Mouse (Mus musculus) spleen, adult 18-20 months (tissue): ENCODE data around the gene Hhipl1.

ENCODE experiments used
- DNase-seq, 2 experiments: peaks; one replicate each; pipeline ENCODE4 v3.0.0; 2022; ENCODE audit warnings: mixed read lengths in 2 of 2

Hhipl1 gene

DNA sequence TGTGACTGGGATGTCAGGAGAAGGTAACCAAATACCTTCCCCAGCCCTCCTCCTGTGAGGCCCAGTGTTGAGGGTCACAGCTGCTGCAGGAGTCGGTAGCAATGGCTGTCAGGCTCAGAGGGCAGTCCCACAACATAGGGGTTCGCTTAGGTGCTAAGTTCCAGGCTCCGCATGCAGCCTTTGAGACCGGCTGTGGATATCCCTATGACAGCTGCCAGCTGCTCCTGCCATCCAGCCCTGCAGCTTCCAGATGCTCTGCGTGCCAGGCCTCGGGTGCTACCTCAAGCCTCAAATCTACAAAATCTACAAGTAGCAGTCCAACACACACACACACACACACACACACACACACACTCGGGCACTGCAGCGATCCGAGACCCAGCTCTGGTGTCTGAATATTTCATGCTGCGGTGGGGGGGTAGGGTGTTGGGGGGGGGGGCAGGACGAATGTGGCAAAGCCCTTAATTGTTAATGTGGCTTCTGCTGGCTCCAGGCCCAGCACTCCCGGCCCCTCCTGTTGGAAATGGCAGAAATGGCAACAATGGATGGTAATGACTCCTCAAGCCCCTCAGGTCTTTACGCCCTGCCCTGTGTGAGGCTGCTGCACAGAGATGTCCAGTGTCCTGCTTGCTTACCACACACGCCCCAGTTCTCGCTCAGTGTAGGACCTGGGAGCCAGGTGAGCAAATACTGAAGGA lies 27.7 kb upstream of the Hhipl1 start:
- DNase-seq: no peak

DNA sequence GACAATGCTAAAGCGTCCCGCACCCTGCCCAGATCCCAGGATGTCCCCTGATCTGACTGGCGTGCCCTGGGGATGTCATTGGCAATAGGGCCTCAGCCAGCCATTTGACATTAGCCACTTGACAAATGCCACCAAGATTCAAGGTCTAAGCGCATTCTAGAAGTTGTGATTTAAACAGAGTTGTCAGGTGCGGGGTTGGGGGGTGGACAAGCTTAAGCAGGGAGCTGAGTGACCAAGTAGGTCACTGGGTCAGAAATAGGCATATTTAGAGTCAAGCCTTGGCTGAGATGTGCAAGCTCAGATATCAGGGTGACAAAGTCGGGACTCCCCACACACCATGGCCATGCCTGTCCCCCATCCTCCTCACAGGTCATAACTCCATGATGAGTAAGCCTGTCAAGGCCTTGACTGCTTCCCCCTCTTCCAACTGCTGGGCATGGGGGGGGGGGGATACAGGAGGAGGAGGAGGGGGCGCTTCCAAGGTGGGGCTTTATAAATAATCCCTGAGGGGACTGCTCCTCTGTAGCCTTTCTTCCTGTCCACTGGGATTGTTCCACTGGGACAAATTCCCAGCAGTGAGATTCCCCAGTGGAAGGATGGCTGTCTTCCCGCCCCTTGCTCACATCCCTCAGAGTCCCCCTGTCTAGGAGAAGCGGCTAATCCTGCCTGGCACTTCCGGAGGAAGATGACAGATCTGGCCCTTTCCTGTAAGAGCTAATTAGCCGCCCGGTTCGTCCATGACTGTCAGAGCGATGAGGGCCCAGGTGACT lies 21.4 kb upstream of the Hhipl1 start:
- no peak for DNase-seq

DNA sequence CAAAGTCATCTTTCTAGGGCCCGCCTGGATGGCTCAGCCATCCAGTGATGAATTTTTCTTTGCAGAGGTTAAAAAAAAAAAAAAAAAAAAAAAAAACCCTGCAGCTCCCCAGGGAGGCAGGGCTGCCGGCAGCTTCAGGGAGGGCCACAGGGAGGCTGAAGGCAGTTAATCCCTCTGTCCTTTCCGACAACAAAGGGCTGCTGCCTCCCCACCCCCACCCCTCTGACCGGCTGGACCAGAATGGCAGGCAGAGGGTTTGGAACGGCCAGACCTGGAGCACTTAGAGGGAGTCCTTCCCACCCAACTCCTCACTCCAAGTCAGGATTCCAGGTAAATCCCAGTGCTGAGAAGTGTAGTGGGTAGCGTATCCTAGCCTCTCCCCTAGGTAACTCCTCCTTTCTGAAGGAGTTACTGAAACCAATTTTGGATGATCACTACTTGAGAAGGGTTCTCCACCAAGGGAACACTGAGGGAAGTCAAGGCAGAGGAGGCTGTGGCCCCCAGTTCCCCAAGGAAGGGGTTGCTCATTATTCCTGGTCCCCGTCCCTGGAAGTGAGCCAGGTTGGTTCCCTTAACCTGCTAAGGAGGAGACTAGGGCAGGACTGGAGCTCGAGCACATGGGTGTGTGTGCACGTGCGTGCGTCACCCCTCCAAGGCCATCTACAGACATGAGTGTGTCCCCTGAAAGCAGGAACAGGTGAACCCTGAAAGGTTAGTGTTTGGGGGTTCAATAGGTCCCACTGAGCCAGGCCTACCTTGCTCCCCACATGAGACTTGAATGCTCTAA lies 20.7 kb upstream of the Hhipl1 start:
- DNase-seq: no peak

GRCm38 (mm10) chr12:108286381-108286780 lies 19.7 kb upstream of the Hhipl1 start:
- no peak for DNase-seq

- DNase-seq: no peak
Observed at GRCm38 (mm10) chr12:108287011-108287410, 19.1 kb upstream of the Hhipl1 start.

DNA sequence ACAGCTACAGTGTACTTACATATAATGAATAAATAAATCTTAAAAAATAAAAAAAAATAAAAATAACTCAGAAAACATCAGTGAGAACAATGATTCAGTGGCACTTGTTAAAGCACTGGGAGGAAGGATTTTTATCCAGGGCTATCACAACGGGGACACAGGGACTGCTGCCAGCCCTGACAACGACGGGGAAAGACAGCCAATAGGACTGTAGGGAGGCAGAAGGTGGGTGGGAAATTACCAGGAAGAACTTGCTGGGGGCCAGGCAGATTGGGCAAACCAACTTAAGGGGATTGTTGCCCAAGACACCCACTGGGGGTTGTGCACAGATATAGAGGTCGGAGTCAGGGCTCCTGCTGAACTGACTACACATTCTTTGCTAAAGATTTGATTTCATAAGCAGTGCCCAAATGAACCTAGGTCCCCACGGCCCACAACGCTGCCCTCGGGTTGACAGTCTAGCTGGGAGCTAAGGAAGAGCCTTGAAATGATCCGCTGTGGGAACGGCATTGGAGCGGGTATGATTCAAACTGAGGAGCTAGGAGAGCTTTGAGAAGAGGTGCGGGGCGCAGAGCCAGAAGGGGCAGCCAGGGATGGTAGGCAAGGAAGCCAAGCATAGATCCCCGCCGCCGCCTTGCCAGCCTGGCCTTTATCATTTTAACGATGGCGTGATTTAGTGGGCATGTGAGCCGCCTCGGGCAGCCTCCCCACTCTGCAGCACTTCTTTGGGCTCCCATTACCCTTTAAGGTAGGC lies 17.8 kb upstream of the Hhipl1 start:
- DNase-seq: no peak

GRCm38 (mm10) chr12:108292419-108292818 lies 13.7 kb upstream of the Hhipl1 start:
- DNase-seq: no peak

- peak; percentile 19 to 50 for DNase-seq
Observed at GRCm38 (mm10) chr12:108292957-108293356, 13.1 kb upstream of the Hhipl1 start.

GRCm38 (mm10) chr12:108294620-108295019 lies 11.4 kb upstream of the Hhipl1 start:
- no peak for DNase-seq

DNA sequence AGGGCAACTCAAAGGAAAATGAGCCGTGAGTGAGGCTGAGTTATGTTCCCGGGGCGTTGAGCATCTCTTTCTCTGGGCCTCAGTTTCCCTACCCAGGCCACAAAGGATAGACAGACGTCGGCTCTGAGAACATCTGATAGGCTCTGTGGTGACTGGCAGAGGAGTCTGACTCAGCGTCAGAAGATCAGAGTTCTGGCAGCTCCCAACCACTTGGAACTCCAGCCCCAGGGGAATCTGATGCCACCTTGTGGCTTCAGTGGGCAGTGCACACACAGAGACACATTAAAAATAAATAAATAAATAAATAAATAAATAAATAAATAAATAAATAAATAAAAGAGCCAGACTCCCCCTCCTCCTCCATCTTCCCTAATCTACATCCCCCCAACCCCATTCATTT lies 9.0 kb upstream of the Hhipl1 start:
- DNase-seq: no peak

DNA sequence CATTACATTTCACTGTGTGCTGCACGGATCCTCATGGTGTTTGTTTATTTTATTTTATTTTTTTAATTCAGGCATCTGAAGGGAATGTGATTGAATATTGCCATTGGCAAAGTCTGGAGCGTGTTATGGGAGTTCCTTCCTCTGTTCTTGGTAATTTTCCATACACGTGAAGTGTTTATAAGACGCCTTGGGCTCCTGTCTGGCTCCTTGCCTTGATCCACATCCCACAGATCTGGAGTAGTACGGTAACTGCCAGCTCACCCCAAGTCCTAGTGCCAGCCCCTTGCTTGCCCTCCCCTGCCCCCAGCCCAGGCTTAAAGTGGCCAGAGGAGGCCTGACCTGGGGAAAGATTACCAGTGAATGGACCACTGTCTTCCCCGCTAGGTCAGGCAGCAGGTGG lies 5.1 kb upstream of the Hhipl1 start:
- no peak for DNase-seq

GRCm38 (mm10) chr12:108303778-108304365 lies 2.2 kb upstream of the Hhipl1 start:
- DNase-seq: no peak

- no peak for DNase-seq
Observed at GRCm38 (mm10) chr12:108305172-108305571, 898 bp upstream of the Hhipl1 start.

DNA sequence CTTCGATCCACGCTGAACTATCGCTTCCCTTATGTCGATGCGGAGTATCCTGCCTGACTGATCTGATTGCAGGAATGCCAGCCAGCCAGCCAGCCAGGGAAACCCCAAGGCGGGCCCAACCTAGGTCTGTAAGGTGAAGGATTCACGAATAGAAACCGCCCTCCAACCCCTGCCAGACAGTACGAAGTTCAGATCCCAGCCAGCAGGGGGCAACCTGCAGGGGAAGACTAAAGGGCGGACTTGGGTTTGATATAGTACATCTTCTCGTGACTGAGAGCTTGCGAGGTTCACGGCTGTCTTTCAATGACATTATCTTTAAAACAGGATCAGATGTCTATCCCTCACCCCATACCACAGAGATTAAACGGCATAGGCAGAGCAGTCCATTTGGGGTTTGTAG lies 1.5 kb downstream of the Hhipl1 start:
- peak in 1 of 2 experiments; percentile 36 for DNase-seq

GRCm38 (mm10) chr12:108308363-108308856 lies 2.3 kb downstream of the Hhipl1 start:
- no peak for DNase-seq

DNA sequence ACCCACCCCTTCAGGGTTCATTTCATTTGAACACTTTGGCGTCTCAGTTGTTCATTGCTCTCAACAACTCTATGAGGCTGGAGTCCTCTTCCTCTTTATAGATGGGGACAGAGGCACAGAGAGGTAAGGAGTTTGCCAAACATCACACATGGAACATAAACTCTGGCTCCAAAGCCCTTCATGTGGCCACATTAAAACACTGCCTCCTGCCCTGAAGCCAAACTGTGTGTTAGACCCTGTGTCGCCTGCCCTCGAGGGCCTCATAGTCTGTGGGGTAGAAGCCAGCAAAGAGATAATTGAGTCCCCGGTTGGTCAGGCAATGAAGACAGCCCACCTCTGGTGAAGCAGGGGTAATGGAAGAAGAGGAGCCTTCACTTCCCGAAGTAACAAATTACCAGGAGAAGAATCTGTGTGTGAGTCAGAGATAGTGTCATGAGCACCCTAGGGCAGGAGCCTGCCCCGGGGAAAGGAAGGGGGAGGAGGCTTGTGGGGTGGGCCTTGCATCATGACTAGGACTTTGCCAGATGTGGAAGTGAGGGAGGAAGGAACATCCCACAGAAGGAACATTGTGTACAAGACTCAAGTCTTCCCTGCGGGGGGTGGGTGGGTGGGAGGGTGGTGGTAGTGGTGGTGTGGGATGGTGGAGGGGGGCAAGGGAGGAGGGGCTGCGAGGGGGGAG lies 3.2 kb downstream of the Hhipl1 start:
- no peak for DNase-seq

- DNase-seq: no peak
Observed at GRCm38 (mm10) chr12:108310041-108310440, 4.0 kb downstream of the Hhipl1 start.

DNA sequence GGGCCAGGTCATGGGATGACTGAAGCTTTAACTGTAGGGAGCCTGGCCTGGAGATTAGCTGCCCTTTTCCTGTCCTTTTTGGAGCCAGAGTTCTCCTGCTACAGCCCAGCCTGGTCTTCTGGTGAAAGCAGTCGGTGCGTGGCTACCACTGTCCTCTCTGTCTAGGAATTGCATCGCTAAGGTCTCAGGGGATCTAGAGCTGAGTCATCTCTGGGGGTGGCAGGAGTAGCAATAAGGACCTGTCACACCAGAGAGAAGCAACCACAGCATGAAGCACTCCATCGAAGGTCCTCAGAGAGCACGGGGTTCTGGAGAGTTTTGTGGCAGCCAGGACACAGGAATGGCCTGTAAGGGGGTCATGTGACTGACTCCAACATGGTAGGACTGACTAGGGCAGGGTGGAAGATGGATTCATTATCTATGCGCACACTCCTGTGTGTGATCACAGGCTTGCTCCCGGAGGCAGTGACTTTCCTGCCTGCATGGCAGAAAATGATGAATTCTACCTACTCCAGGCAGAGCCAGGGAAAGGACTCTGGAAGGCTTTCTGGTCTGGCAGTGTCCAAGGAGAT lies 4.5 kb downstream of the Hhipl1 start:
- no peak for DNase-seq

- no peak for DNase-seq
Observed at GRCm38 (mm10) chr12:108311741-108312290, 5.7 kb downstream of the Hhipl1 start.

DNA sequence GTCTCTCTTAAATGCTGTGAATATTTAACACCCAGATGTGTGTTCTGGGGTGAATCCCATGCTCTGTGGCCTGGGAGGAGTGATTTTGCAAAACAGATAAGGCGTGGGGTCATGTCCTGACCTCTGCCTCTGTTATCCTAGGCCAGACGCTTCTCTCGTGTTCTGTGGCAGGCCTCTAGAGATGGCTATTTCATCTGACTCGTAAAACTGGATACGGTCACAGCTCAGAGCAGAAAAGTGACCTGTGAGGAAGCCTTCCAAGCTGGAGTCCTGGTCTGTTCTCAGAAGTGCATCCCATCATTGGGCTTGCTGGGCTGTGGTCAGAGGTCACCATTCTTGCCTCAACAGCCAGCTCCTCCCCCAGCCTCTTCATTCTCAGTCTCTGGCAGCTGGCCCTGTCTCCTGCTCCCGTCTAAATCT lies 6.4 kb downstream of the Hhipl1 start:
- no peak for DNase-seq

DNA sequence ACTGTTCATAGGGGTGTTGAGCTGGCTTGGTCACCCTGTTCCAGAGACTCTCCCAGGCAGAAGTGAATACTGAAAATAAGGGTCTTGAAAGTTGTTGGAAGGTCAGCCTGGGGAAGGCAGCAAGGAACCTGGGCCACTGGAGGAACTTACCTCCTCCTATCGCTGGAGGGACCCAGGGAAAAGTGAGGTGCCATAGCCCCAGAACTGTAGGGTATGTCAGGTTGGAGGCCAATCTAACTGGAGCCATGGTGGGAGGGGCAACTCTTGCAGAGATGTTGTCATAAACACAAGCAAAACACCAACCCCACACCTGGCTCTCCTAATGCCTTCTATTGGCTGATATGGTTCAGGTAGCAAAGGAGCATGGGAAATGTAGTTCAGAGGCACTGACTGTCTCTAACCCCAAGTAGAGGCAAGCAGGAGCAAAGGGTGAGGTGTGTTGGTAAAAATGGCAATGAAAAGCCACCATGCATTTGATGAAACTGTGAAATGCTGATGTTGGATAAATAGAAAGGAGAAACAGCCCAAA lies 7.2 kb downstream of the Hhipl1 start:
- no peak for DNase-seq
